Mouse (Mus musculus): ENCODE data around the gene Pde7b.

Pde7b gene

DNA sequence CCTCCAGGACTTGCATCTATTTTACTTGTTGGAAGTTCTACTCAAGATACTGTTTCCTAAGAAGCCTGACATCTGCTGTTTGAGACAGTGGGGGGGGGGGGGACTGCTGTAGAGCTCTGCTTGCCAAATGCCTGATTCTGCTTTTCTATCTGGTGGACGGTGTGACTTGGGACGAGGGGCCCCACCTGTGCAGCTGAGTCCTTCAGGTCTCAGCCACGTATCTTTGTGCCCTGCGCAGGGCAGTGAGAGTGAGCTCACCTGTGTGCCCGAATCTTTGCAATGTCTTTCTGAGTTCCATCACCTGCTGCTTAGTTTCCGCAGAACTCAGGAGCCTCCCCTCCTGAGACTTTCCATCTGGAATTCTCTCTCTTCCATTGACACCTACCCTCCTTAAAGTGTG is 70.7 kb downstream of the Pde7b start:
- DNase-seq (ENCODE audit: low read depth, low spot score) = no peak

DNA sequence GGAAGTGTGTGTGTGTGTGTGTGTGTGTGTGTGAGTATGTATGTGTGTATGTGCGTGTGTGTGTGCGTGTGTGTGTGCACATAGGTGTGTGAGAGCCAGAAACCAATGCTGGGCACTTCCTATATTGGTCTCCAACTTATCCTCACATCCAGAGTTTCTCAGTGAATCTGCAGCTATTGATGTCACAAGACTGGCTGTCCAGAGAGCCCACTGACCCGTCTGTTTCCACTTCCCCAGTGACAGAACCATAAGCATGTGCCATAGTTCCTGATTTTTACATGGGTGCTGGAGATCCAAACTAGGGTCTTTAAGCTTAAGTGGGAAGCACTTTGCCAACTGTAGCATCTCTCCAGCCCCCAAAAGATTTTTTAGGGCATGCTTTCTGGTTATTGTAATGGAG is 71.6 kb downstream of the Pde7b start:
- DNase-seq (ENCODE audit: low read depth, low spot score) = no peak

GRCm38 (mm10) chr10:20636381-20636780 is 88.5 kb downstream of the Pde7b start:
- no peak for DNase-seq (ENCODE audit: low read depth, low spot score)

- DNase-seq (ENCODE audit: low read depth, low spot score) = no peak
These were observed 91.8 kb downstream of the Pde7b start for GRCm38 (mm10) chr10:20633085-20633415.

GRCm38 (mm10) chr10:20632256-20633084 is 92.4 kb downstream of the Pde7b start:
- no peak for DNase-seq (ENCODE audit: low read depth, low spot score)

- no peak for DNase-seq (ENCODE audit: low read depth, low spot score)
These were observed 94.8 kb downstream of the Pde7b start for GRCm38 (mm10) chr10:20630122-20630521.

DNA sequence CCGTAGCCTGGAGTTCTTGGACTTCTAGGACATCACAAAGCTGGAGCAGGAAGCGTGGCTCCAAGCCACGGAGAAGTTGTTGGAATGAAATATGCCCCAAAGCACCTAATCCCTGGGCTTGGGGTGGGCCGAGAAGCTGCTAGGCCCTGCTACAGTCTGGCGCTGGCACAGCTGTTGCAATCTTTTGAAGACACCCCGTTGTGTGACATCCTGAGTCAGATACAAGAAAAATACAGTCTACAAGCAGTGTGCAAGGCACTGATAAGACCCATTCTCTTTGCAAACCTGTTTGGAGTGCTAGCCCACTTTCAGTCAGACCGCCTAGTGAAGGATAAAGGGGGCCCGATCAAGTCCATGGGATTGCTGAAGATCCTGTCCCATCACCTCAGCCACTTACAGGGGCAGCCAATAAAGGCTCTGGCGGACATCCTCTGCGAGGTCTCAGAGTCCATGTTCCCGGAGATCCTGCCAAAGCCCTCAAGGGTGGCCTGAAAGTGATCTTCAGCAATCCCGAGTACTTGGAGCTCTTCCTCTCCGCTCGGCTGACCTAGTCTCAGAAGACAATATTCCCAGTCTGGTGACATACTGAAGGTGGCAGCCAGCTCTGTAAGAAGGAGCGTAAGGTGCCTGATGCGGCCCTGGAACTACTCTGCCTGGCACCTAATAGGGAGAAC is 99.0 kb downstream of the Pde7b start:
- DNase-seq (ENCODE audit: low read depth, low spot score) = no peak

- DNase-seq (ENCODE audit: low read depth, low spot score) = no peak
These were observed 103.0 kb downstream of the Pde7b start for GRCm38 (mm10) chr10:20621661-20622454.

DNA sequence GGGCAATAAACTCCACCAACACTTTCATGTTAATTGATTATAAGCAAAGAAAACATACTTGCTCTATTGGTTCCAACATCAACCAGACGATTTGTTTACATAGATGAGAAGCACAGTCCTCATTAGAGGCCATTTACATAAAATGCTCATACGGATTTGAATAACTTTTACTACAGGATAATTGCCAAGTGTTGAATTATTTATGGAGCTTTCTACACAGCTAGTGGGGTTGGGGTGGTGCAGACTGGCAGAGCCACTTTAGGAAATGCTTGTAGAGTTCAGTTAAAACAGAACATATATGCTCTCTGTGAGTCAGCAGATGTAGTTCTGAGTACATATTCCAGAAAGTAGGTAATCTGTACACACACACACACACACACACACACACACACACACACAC is 118.9 kb downstream of the Pde7b start:
- DNase-seq (ENCODE audit: low read depth, low spot score) = no peak

- no peak for DNase-seq (ENCODE audit: low read depth, low spot score)
These were observed 129.6 kb downstream of the Pde7b start for GRCm38 (mm10) chr10:20595107-20595810.

DNA sequence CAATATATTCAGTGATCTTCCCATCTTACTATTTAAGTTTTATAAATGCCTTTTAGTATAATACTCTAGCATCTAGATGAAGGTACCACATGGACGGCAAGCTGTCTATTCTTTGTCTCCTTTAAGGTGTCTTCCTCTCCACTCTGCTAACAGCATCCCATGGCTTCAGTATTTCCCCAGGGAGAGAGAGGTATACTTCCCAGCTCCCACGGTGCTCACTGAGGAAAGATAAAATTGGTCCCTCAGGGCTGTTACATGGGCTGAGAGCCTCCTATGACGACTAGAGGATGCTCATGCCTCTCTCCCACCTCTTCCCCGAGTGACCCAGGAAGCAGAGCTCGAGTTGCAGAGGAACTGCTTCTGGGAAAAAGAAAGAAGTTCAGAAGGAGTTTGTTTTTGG is 130.9 kb downstream of the Pde7b start:
- no peak for DNase-seq (ENCODE audit: low read depth, low spot score)

DNA sequence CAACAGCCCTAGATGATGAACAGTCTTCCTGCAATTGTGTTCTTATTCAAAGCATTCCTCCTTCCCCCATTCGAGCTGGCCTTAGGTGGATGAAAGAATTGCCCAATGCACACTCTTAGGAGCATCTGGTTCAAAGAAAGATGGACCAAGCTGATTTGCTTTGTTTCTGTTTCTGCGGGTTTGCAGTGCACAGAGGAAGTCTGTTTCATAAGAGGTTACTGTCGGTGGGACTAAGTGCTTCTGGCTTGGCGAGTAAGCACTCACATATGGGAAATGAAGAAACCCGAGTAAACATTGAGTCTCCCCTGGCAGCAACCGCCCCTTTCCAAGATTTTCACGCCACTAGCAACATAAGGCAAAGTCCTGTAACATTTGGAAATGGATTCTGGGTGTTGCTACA is 134.8 kb downstream of the Pde7b start:
- DNase-seq (ENCODE audit: low read depth, low spot score) = no peak

GRCm38 (mm10) chr10:20585959-20586358 is 138.9 kb downstream of the Pde7b start:
- peak; percentile 45 for DNase-seq (ENCODE audit: low read depth, low spot score)

DNA sequence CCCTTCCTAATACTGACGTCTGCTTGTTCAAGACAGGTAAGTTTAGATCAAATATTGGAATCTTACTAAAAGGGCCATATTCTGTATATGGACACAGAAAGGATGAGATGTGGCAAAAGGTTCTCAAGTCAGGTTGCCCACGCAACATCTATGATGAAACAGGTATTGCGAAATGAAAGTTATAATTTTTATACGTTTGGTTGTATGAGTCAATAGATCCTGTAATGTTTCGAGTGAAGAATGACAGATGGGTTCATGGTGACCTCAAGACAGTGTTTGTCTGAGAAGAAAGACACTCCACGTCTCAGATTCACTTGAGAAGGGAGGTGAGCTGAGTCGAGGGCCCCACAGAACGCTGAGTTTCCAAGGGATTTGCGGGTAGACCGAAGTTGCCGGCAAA is 149.9 kb downstream of the Pde7b start:
- DNase-seq (ENCODE audit: low read depth, low spot score) = no peak

DNA sequence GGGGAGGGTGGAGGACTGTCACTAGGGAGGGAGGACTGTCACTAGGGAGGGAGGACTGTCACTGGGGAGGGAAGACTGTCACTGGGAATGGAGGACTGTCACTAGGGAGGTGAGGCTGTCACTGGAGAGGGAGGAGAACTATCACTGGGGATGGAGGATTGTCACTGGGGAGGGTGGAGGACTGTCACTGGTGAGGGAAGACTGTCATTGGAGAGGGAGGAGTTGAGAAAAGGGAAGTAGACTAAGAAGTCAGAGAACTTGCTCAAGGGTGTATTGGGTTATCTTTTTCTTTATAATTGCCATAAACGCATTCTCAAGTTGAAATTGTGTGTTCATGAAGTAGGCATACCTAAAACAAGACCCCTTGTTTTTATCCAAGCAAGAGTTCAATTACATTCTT is 150.5 kb downstream of the Pde7b start:
- DNase-seq (ENCODE audit: low read depth, low spot score) = no peak

- DNase-seq (ENCODE audit: low read depth, low spot score) = no peak
These were observed 153.4 kb downstream of the Pde7b start for GRCm38 (mm10) chr10:20571521-20571920.

- DNase-seq (ENCODE audit: low read depth, low spot score) = no peak
These were observed 156.2 kb downstream of the Pde7b start for GRCm38 (mm10) chr10:20568630-20569029.

DNA sequence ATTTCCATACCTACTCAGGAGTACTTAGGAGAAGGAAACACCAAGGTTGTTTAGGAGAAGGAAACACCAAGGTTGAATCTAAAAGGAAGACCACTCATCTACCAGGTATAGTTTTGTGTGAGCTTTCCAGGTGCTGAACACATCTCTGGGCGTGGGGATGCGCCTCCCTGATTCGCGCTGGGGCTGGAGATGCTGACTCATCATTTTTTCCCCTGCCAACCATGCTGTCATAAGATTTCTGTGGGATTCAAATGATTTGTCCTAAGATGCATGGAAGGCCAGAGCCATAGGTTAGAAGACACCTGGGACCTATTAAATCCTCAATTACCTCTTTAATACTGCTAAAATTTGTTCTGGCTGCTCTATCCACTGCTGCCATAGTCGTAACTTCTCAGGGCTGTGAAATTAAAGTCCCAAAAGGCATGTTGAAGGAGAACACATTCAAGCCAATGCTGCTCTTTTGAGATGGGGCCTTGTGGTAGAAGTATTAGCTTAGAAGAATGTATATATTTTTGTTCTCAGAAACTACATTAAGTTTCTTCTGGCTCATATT is 157.1 kb downstream of the Pde7b start:
- no peak for DNase-seq (ENCODE audit: low read depth, low spot score)

DNA sequence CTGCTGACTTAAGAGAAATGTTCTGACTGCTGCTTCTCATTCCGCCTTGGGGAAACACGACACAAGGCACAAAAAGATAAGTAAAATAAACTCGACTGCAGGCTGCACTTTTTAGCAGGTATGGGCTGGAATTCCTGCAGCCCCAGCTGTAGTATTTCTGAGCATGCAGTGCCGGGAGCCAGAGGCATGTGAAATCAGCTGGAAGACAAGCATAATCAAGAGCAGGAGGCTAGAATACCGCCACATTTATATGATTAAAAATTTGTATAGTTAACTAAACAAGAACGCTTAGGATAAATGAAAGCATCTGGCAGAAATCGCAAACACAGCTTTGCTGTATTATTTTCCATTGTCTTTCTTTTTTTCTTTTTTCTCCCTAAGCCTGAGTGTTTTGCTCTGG is 168.4 kb downstream of the Pde7b start:
- DNase-seq (ENCODE audit: low read depth, low spot score) = no peak

DNA sequence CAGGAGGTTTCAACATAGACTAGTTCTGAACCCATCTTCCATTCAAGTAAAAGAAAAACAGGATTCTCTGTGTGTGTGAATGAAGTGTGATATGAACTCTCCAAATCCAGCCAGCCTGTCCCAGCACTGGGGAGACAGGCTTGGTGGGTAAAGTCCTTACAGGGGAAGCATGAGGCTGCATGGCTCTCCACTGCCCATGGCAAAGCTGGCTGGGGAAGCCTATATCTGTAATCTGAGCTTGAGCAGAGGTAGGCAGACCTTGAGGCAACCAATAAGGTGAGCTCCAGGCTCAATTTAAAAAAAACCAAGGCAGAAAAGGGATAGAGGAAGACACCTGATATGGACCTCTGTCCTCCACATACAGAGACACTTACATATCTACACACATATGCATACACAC is 173.5 kb downstream of the Pde7b start:
- no peak for DNase-seq (ENCODE audit: low read depth, low spot score)

DNA sequence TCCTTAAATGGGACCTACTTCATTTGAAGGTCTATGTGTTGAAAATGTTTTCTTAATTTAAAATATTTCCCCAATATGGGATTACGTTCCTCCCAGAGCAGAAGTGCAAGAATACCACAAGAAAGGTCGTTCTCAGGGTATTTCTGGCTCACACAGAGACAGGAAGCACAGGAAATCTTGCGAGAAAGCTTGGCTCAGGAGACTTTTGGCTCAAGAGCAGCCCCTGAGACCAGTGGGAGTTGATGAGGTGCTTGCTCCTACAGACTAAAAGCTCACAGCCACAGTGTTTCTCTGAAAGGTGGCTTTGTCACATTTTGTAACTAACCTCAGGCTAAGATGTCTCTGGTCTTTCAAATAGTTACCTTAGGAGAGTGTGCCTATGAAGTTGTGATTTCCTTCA is 174.1 kb downstream of the Pde7b start:
- no peak for DNase-seq (ENCODE audit: low read depth, low spot score)

DNA sequence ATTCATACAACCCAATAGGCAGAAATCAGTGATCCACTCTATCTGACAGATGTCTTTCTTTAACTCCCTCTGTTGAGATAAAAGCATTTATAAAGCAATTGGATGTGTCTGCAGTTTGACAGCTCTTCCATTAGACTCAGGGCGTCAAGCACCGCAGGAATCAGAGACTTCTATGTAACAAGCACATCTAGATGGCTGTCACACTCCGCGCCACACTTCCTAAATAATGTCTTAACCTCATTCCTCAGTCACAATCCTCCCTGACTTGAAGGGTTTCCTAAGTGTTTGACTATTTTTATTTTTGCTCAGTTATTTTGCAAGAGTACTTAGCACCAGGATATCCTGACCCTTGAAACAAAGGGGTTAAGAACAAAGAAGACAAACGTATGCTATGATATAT is 174.7 kb downstream of the Pde7b start:
- DNase-seq (ENCODE audit: low read depth, low spot score) = no peak
